Mouse (Mus musculus) cortical plate, adult 2 months (tissue): ENCODE data around the gene Cphx3.
"Not testable (repeated sequence)": the region's sequence is repeated elsewhere in the genome, so short reads cannot be mapped to it uniquely, and the experiment has no call there.

Experiments
- CTCF ChIP-seq: fragments of 200-500 bp; IDR thresholded peaks from 2 replicates; pipeline ENCODE4 v1.5.1; 2011; ENCODE audit warnings: mild to moderate bottlenecking, control low read depth, low read length; ENCODE audit not compliant: insufficient read depth; ENCODE audit errors: extremely low read depth
- POLR2A ChIP-seq: fragments of 200-500 bp; IDR thresholded peaks from 2 replicates; pipeline ENCODE4 v1.6.1; 2011; ENCODE audit warnings: mild to moderate bottlenecking, low read length, control low read depth; ENCODE audit not compliant: insufficient read depth; ENCODE audit errors: extremely low read depth

GRCm38 (mm10) chr14:26035439-26035838, 46.7 kb upstream of the Cphx3 start:
- TF ChIP-seq CTCF, POLR2A: not testable (repeated sequence)
